Mouse (Mus musculus) olfactory bulb, adult 2 months (tissue): ENCODE data around the gene Cfap44. TPM values are rescaled to one million over a fixed set of nuclear protein-coding genes. Genes with fewer than 3 reads are reported as not detected.

Source experiments
- H3K27ac ChIP-seq: fragments of 200-500 bp; 2 replicates; pipeline ENCODE4 v1.5.1; 2012; ENCODE audit warnings: low read depth, low read length; ENCODE audit not compliant: insufficient read depth
- H3K4me1 ChIP-seq: fragments of 200-500 bp; 2 replicates; pipeline ENCODE4 v1.6.1; 2012; ENCODE audit warnings: low read length; ENCODE audit not compliant: control insufficient read depth, insufficient read depth
- H3K4me3 ChIP-seq: fragments of 200-500 bp; 2 replicates; pipeline ENCODE4 v1.5.1; 2012; ENCODE audit warnings: mild to moderate bottlenecking, low read depth, low read length, moderate library complexity; ENCODE audit not compliant: insufficient read depth
- CTCF ChIP-seq: fragments of 200-500 bp; IDR thresholded peaks from 2 replicates; pipeline ENCODE4 v1.5.1; 2012; ENCODE audit warnings: low read depth, mild to moderate bottlenecking, low read length, moderate library complexity; ENCODE audit not compliant: insufficient read depth
- POLR2A ChIP-seq: fragments of 200-500 bp; IDR thresholded peaks from 2 replicates; pipeline ENCODE4 v1.6.1; 2012; ENCODE audit warnings: mild to moderate bottlenecking, low read depth, low read length, moderate library complexity; ENCODE audit not compliant: insufficient read depth
- WGBS: fragments of 180-500 bp; shearing (Covaris S2); methylation state at CpG from one replicate; pipeline ENCODE4 v1.1.7; 2018; 5-methylcytosine and 5-hydroxymethylcytosine counted together
- polyA plus RNA-seq: library from polyadenylated mRNA; stranded (reverse); fragments of >200 nt; gene quantifications from 2 replicates; pipeline ENCODE4 v1.2.4, GENCODE M21; 2012; ENCODE audit warnings: low replicate concordance; ENCODE audit not compliant: missing spikeins, insufficient read depth, insufficient read length

Gene Cfap44
- polyA plus RNA-seq, result not detected in 2 replicates

- TF ChIP-seq CTCF (no peak), POLR2A (0 out of 2 replicates have a peak, but pooled peaks have one; percentile 24)
- WGBS, result 1% methylated on average over 17 of the region's 17 CpGs
- H3K27ac ChIP-seq, result 0 out of 2 replicates have a peak within 1 kb of the TSS, but pooled peaks have one; percentile 6
Measured at GRCm38 (mm10) chr16:44394577-44395243, at the start of gene Cfap44. Gene Cfap44 (plus strand): TSS chr16:44394796.

GRCm38 (mm10) chr16:44347071-44347901 is 47.3 kb upstream of the Cfap44 start, which contains the start of gene Spice1:
Gene Spice1 (plus strand): TSS chr16:44347121.
- TF ChIP-seq POLR2A (peak; percentile 83), CTCF (peak; percentile 67)
- peak within 1 kb of the TSS; percentile 92 for H3K4me3 ChIP-seq
- H3K4me1 ChIP-seq, result no peaks in the 10 kb centered on the region
- WGBS, result under 1% methylated on average over 67 of the region's 67 CpGs
- H3K27ac ChIP-seq, result peak within 1 kb of the TSS; percentile 49; the same call in 1 of the 2 replicates

More at GRCm38 (mm10) chr16:44394577-44395243, at the start of gene Cfap44:
- Histone ChIP-seq H3K4me3 (peak within 1 kb of the TSS; percentile 45), H3K4me1 (peaks cover 7% of the 10 kb centered on the region)

- TF ChIP-seq POLR2A (no peak), CTCF (no peak)
- Histone ChIP-seq H3K27ac (no peak overlapping the region), H3K4me1 (no peaks in the 10 kb centered on the region), H3K4me3 (no peak overlapping the region)
- 92% methylated on average over 4 of the region's 4 CpGs for WGBS
Measured at GRCm38 (mm10) chr16:44349801-44350397, 44.7 kb upstream of the Cfap44 start.

- Histone ChIP-seq H3K27ac (no peak overlapping the region), H3K4me3 (no peak overlapping the region), H3K4me1 (no peaks in the 10 kb centered on the region)
- no peak for TF ChIP-seq CTCF
- no peak for TF ChIP-seq POLR2A
- 83% methylated on average over 7 of the region's 7 CpGs for WGBS
Measured at GRCm38 (mm10) chr16:44356291-44356690, 38.3 kb upstream of the Cfap44 start.

- H3K4me1 ChIP-seq, result no peaks in the 10 kb centered on the region
- 82% methylated on average over 4 of the region's 4 CpGs for WGBS
- H3K4me3 ChIP-seq, result no peak overlapping the region
- no peak for TF ChIP-seq POLR2A
- TF ChIP-seq CTCF, result no peak
- H3K27ac ChIP-seq, result no peak overlapping the region
Measured at GRCm38 (mm10) chr16:44357571-44358268, 36.9 kb upstream of the Cfap44 start.

GRCm38 (mm10) chr16:44361921-44362890 is 32.4 kb upstream of the Cfap44 start:
- Histone ChIP-seq H3K4me3 (no peak overlapping the region), H3K27ac (no peak overlapping the region), H3K4me1 (no peaks in the 10 kb centered on the region)
- no peak for TF ChIP-seq POLR2A
- TF ChIP-seq CTCF, result no peak
- 84% methylated on average over 10 of the region's 10 CpGs for WGBS

GRCm38 (mm10) chr16:44365522-44365921 is 29.1 kb upstream of the Cfap44 start:
- Histone ChIP-seq H3K27ac (no peak overlapping the region), H3K4me1 (no peaks in the 10 kb centered on the region), H3K4me3 (no peak overlapping the region)
- WGBS, result 94% methylated on average over 7 of the region's 7 CpGs
- TF ChIP-seq CTCF (no peak), POLR2A (no peak)
